Mouse (Mus musculus) testis, adult 2 months (tissue): ENCODE data around the gene Snx7.

Source experiments
- CTCF ChIP-seq: fragments of 200-500 bp; IDR thresholded peaks from 2 replicates; pipeline ENCODE4 v1.5.1; 2012; ENCODE audit warnings: low read depth, mild to moderate bottlenecking, inconsistent platforms, low read length, moderate library complexity; ENCODE audit not compliant: control insufficient read depth, insufficient read depth, insufficient replicate concordance
- POLR2A ChIP-seq: fragments of 200-500 bp; IDR thresholded peaks from 2 replicates; pipeline ENCODE4 v1.6.1; 2012; ENCODE audit warnings: low read depth, mild to moderate bottlenecking, inconsistent platforms, low read length, moderate library complexity; ENCODE audit not compliant: control insufficient read depth

DNA sequence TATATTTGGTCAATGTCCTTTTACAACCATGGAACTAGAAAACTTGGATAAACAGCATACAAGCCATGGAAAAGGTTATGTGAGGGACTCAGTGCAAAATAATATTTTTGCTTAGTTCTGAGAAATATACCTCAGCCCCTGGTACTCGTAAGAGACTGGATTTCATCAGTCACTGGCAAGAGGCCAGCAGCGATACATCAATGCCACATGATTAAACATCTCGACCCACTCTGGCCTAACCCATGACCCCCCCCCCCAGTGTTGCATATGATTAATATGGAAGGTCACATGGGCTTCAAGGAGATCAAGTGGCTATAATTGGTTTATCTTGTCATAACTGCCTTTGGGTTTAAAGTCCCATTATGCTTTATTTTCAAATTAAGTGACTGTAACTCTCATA lies 46.7 kb upstream of the Snx7 start:
- TF ChIP-seq CTCF: no peak
- no peak for TF ChIP-seq POLR2A
